Mouse (Mus musculus) forebrain, embryonic 16.5 days (tissue): Measurements from ENCODE around the gene Hist1h2be. TPM values are rescaled to one million over a fixed set of nuclear protein-coding genes. Genes with fewer than 3 reads are reported as not detected.
"Not testable (repeated sequence)": the region's sequence is repeated elsewhere in the genome, so short reads cannot be mapped to it uniquely, and the experiment has no call there.

ENCODE experiments used
- ATAC-seq: fragments of 200-750 bp; cut with Nextera tagmentation; 2 replicates; pipeline ENCODE4 v1.8.0; 2017; ENCODE audit warnings: mild to moderate bottlenecking, moderate library complexity
- H3K27ac ChIP-seq: fragments of 300-500 bp; sonication (generic); 2 replicates; pipeline ENCODE4 v1.5.1; 2014; ENCODE audit warnings: low read length, control low read depth
- H3K27me3 ChIP-seq: fragments of 300-500 bp; sonication (generic); replicated peaks from 2 replicates; pipeline ENCODE4 v1.6.1; 2014; ENCODE audit warnings: low read length; ENCODE audit not compliant: control insufficient read depth, insufficient read depth
- H3K36me3 ChIP-seq: fragments of 300-500 bp; sonication (generic); 2 replicates; pipeline ENCODE4 v1.6.1; 2014; ENCODE audit not compliant: control insufficient read depth, insufficient read depth
- H3K4me1 ChIP-seq: fragments of 300-500 bp; sonication (generic); replicated peaks from 2 replicates; pipeline ENCODE4 v1.6.1; 2014; ENCODE audit warnings: low read length; ENCODE audit not compliant: control insufficient read depth, insufficient read depth
- H3K4me2 ChIP-seq: fragments of 300-500 bp; sonication (generic); 2 replicates; pipeline ENCODE4 v1.6.1; 2014; ENCODE audit warnings: mild to moderate bottlenecking, low read length, control low read depth
- H3K4me3 ChIP-seq: fragments of 300-500 bp; sonication (generic); replicated peaks from 2 replicates; pipeline ENCODE4 v1.5.1; 2014; ENCODE audit warnings: mild to moderate bottlenecking, low read length, control low read depth
- H3K9ac ChIP-seq: fragments of 300-500 bp; sonication (generic); replicated peaks from 2 replicates; pipeline ENCODE4 v1.6.1; 2014; ENCODE audit warnings: low read depth, low read length, control low read depth
- H3K9me3 ChIP-seq: fragments of 300-500 bp; sonication (generic); 2 replicates; pipeline ENCODE4 v1.6.1; 2016; ENCODE audit warnings: low read length; ENCODE audit not compliant: control insufficient read depth
- WGBS: fragments of 180-500 bp; shearing (Covaris S2); extraction: QIAGEN DNeasy Blood & Tissue Kit; methylation state at CpG from one replicate; pipeline ENCODE4 v1.1.7; 2014; 5-methylcytosine and 5-hydroxymethylcytosine counted together
- polyA plus RNA-seq: library from polyadenylated mRNA; unstranded; fragments of >200 nt; fragmentation: Nextera tagmentation; extraction: Ambion mirVana; gene quantifications from 2 replicates; pipeline ENCODE4 v1.2.1, GENCODE M21; 2015

Gene Hist1h2be
- polyA plus RNA-seq: 2.0 and 2.6 TPM in 2 replicates

DNA sequence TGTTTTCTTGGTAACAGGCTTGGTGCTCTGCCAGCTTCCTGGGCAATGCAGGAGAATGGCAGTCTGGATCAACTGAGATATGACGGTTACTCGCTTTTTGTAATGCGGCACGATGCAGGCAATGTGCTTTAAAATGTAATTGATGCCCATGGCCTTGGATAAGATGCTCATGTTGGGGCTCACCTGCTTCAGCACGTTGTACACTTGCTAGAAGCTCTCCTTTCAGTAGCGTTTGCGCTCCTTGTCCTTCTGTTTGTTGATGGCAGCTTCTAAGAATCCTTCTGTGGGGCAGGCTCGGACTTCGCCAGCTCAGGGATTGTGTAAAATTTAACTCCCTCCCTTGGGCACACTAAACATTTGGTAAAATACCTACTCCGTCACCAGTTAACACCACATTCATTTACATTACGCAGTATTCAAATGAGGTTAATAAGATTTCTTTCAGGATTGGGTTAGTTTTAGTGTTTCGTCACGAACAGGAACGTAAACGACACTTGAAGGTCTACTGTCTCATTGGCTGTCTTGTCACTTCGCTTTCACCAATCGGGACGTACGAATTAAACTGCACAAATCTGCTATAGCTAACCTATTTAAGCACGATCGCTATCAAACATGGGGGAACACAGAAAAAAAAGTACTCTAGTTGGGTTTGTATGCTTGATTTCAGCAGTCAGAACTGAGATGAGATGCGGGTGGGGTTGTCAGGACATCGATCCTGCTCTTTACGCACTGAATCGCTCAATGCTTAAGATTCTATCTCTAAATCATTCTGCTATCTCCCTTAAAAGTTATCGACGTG, at the start of gene Hist1h2be:
TSS of gene Hist1h2be (minus strand) at position 392 of the 799 bp plus-strand sequence.
- ATAC-seq: peak; percentile 89
- H3K4me1 ChIP-seq: peaks cover 11% of the 10 kb centered on the region

DNA sequence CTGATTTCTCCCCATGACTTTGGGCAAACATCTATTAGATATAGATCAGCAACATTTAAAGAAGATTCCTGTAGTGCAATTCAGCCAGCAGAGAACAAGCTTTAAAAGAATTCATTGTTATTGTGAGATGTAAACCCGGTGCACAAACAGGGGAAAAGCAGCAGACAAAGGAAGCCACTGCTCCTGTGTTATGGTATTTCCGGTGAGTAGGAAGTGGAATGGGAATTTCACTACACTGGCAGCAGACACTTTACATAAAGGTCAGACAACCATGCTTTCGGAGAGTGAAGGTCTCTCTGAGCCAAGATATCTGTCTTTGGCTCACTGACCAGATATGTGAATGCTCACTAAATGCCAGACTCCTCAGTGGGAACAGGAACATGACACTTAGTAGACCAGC, 41.6 kb upstream of the Hist1h2be start:
- H3K27ac ChIP-seq: no peak overlapping the region
- H3K4me3 ChIP-seq: no peak overlapping the region
- no peak for ATAC-seq
- H3K9ac ChIP-seq: no peak overlapping the region
- H3K27me3 ChIP-seq: no peaks in the 10 kb centered on the region
- H3K4me1 ChIP-seq: no peaks in the 10 kb centered on the region
- no peaks in the 10 kb centered on the region for H3K36me3 ChIP-seq
- no peaks in the 10 kb centered on the region for H3K9me3 ChIP-seq
- WGBS: 74% methylated on average over 3 of the region's 3 CpGs
- no peak overlapping the region for H3K4me2 ChIP-seq

More for the DNA sequence above, at the start of gene Hist1h2be:
- peak within 1 kb of the TSS; percentile 98 for H3K27ac ChIP-seq
- no peaks in the 10 kb centered on the region for H3K27me3 ChIP-seq
- H3K36me3 ChIP-seq: no peaks in the 10 kb centered on the region
- peak within 1 kb of the TSS; percentile 71 for H3K9ac ChIP-seq
- H3K4me3 ChIP-seq: peak within 1 kb of the TSS; percentile 69
- WGBS: under 1% methylated on average over 27 of the region's 27 CpGs
- H3K9me3 ChIP-seq: no peaks in the 10 kb centered on the region
- peak within 1 kb of the TSS; percentile 97 for H3K4me2 ChIP-seq

DNA sequence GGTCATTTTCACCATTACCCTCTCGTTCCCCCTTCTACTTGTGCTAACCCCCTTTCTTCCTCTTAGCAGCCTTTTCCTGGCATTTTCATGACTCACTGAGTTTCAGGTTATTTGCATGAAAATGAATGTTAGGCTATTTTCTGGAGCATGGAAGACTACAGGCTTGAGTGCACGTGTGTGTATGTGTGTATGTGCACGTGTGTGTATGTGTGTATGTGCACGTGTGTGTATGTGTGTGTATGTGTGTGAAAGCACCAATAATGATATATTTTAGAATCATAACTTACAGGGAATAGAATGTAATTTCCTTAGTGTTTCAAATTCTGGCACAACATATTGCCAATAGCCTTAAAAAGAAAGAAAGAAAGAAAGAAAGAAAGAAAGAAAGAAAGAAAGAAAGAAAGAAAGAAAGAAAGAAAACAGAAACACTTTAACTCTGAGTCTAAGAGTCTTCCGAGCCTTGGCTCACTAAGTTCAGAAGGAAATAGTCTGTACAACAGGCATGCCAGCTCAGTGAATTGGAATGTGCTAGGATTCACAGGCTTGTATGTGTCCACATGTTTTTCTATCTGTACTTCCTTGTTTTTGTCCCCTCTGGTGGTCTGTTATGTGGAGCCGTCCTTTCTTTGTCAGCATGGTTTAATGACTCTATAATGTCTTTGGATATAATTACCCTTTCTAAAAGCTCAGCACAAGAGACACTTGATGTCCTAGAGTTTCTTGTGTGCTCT, 38.9 kb upstream of the Hist1h2be start:
- Histone ChIP-seq H3K9ac (no peak overlapping the region), H3K4me3 (no peak overlapping the region), H3K27me3 (no peaks in the 10 kb centered on the region), H3K4me2 (no peak overlapping the region), H3K27ac (no peak overlapping the region), H3K4me1 (no peaks in the 10 kb centered on the region), H3K36me3 (no peaks in the 10 kb centered on the region), H3K9me3 (no peaks in the 10 kb centered on the region)
- 58% methylated on average over 6 of the region's 6 CpGs for WGBS
- no peak for ATAC-seq

DNA sequence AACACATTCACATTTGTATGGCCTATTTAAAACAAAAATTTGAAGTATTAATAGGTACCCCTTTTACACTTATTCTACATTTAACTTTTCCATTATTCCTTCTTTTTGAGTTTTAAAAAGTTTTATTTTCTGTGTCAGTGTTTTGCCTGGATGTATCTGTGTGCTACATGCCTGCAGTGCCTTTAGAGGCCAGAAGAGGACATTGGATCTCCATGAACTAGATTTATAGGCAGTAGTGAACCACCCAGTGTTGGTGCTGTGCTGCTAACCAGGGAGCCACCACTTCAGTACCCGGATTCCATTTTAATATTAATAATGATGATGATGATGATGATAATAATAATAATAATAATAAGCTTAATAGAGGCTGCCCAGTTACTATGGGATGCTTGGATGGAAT, 9.7 kb upstream of the Hist1h2be start:
- no peaks in the 10 kb centered on the region for H3K4me1 ChIP-seq
- no peak for ATAC-seq
- H3K27ac ChIP-seq: no peak overlapping the region
- H3K4me3 ChIP-seq: no peak overlapping the region
- 39% methylated on average over 1 of the region's 1 CpGs for WGBS
- no peak overlapping the region for H3K4me2 ChIP-seq
- H3K27me3 ChIP-seq: no peaks in the 10 kb centered on the region
- no peaks in the 10 kb centered on the region for H3K9me3 ChIP-seq
- H3K9ac ChIP-seq: no peak overlapping the region
- no peaks in the 10 kb centered on the region for H3K36me3 ChIP-seq

DNA sequence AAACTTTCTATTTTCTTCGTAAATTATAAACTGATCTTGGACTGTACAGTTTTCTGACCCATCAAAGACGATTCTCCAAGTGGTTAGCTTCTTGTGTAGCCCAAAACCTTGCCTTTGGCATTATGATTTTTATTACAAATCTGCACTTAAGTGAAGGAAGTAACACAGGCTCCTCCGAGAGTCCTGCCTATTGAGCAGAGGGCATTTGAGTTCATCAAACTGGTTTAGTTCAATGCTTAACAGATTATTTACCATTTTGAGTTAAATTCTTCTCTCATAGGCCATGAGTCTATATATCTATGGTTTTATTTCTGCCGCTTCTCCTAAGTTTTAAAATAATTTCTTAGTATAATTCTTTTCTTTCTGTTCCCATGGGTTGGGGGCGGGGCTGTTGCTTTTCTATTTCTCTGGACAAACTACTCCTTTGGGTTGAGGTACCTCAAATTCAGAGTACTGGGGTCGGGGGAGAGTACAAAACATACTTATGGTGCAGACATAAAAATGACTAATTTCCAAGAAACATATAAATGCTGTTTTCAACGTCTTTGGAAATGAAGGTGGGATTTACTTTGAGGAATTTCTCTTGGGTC, 2.0 kb upstream of the Hist1h2be start:
- 27% methylated on average over 7 of the region's 7 CpGs for WGBS
- H3K9ac ChIP-seq: peak overlapping the region; percentile 71
- peaks cover 11% of the 10 kb centered on the region for H3K4me1 ChIP-seq
- ATAC-seq: no peak
- H3K27ac ChIP-seq: peak overlapping the region; percentile 98
- H3K36me3 ChIP-seq: no peaks in the 10 kb centered on the region
- H3K27me3 ChIP-seq: no peaks in the 10 kb centered on the region
- H3K4me3 ChIP-seq: peak overlapping the region; percentile 69
- H3K9me3 ChIP-seq: no peaks in the 10 kb centered on the region
- peak overlapping the region; percentile 97 for H3K4me2 ChIP-seq

DNA sequence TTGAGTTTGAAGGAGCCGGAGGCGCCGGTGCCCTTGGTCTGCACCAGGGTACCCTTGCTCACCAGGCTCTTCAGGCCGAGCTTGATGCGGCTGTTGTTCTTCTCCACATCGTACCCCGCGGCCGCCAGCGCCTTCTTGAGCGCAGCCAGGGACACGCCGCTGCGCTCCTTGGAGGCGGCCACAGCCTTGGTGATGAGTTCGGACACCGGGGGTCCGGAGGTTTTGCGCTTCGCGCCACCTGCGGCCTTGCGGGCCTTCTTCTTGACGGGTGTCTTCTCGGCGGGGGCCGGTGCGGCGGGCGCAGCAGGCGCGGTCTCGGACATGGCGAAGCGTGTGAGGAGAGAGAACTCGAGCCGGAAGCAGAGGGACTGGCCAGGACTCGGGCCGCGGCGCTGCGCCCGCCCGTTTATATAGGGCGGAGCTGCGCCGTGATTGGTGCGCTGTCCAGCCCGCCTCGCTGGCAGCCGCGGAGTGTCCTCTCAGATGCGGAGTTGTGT, 1.3 kb upstream of the Hist1h2be start, which contains the start of gene Hist1h1e:
TSS of gene Hist1h1e (minus strand) at position 384 of the 497 bp plus-strand sequence.
- under 1% methylated on average over 53 of the region's 53 CpGs for WGBS

DNA sequence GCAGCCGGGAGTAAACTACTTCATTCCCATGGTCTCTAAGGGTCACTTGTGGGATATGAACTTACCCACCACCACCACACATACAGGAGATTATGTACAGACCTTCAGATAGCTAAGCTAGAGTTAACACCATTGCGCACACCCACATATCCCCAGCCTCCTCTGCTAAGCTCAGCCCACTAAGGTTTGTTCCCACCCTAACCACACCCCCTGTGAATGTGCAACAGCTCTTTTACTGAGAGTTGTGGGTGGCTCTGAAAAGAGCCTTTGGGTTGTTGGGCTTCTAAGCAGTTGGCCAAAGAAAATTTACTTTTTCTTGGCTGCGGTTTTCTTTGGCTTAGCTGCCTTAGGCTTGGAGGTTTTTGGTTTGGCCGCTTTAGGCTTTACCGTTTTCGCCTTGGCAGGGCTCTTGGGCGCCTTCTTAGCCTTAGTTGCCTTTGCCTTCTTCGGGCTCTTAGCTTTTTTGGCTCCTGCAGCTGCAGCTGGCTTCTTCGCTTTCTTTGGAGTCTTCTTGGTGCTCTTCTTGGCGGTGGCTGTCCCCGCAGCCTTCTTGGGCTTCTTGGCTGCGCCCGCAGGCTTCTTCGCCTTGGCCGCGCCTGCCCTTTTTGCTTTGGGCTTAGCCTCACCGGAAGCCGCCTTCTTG, 729 bp upstream of the Hist1h2be start:
- H3K4me2 ChIP-seq: peak overlapping the region; percentile 97
- peak; percentile 89 for ATAC-seq

More for the DNA sequence above, 1.3 kb upstream of the Hist1h2be start, which contains the start of gene Hist1h1e:
- H3K9ac ChIP-seq: peak within 1 kb of the TSS; percentile 71
- H3K4me2 ChIP-seq: peak within 1 kb of the TSS; percentile 97
- H3K27ac ChIP-seq: peak within 1 kb of the TSS; percentile 98
- H3K27me3 ChIP-seq, H3K36me3 ChIP-seq, H3K9me3 ChIP-seq: not testable (repeated sequence)
- ATAC-seq: peak; percentile 87
- H3K4me1 ChIP-seq: peaks cover 11% of the 10 kb centered on the region
- peak within 1 kb of the TSS; percentile 69 for H3K4me3 ChIP-seq

DNA sequence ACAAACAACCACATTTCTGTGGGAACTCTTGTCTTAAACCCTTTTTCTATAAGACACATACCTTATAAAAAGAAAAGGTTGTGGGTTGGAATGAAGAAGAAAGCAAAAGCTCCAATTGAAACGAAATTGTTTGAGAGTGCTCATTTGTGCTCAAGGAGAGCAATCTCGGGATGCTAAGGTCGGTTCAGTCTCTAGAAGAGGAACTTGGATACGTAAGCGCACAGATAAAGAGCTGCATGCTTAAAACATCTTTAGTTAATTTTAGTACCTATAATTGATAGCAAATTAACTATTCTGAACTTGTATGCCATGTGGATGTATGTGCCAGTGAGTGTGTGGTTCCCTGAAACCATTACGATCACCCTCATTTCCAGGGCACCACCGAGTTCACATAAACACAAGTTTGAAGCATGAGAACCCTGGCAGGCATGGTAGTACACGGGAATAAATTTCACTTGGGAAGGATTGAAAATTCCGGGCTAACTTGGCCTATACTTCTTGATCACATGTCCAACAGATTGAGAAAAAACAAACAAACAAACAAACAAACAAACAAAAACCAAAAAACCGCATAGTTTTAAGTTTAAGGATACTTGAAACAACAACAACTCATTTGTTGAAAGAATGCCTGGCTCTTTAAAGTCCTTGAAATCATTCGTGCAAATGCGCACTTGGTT, 730 bp downstream of the Hist1h2be start:
- peaks cover 11% of the 10 kb centered on the region for H3K4me1 ChIP-seq

More for the DNA sequence above, 729 bp upstream of the Hist1h2be start:
- no peaks in the 10 kb centered on the region for H3K27me3 ChIP-seq
- under 1% methylated on average over 18 of the region's 18 CpGs for WGBS
- H3K9ac ChIP-seq: peak overlapping the region; percentile 71
- peak overlapping the region; percentile 69 for H3K4me3 ChIP-seq
- H3K9me3 ChIP-seq: no peaks in the 10 kb centered on the region
- peak overlapping the region; percentile 98 for H3K27ac ChIP-seq
- H3K4me1 ChIP-seq: peaks cover 11% of the 10 kb centered on the region
- H3K36me3 ChIP-seq: no peaks in the 10 kb centered on the region

More for the DNA sequence above, 730 bp downstream of the Hist1h2be start:
- peak overlapping the region; percentile 97 for H3K4me2 ChIP-seq
- H3K36me3 ChIP-seq: no peaks in the 10 kb centered on the region
- peak overlapping the region; percentile 63 for H3K9ac ChIP-seq
- H3K27me3 ChIP-seq: no peaks in the 10 kb centered on the region
- no peak for ATAC-seq
- no peaks in the 10 kb centered on the region for H3K9me3 ChIP-seq
- H3K27ac ChIP-seq: peak overlapping the region; percentile 98
- peak overlapping the region; percentile 69 for H3K4me3 ChIP-seq
- WGBS: 39% methylated on average over 12 of the region's 12 CpGs
